Mouse (Mus musculus): ENCODE results near the gene Bmp4. TPM values are rescaled to one million over a fixed set of nuclear protein-coding genes. Genes with fewer than 3 reads are reported as not detected.

Bmp4 gene
- polyA plus RNA-seq (2012; rRNA removed): 28.0 and 35.0 TPM in 2 replicates

DNA sequence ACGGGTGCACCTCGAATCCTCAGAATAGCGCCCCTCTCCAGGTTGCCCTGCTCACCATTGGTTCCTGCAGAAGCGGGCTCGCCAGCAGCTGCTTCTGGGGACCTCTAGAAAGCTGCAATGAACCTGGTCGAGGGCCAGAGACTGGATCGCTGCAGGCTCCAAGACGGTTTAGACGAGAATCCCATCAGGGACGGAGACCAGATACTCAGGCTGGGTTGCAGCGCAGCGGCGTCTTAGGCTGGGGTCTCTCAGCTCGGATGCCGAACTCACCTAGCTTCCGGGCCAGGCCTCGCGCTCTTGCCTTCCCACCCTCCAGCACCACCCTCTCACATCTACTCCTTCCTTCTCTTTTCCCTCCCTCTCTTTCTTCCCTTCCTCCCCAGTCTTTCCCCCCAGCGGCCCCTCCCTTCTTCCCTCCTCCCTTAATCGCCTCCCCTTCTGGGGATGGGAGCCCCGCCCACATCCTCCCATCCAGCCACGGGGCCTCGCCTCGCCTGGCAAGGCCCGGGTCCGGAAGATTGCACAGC is at the start of gene Bmp4:
Gene Bmp4 (minus strand): TSS at position 421 of the 527 bp plus-strand sequence.
- no peak for DNase-seq (ENCODE audit: low read depth)

DNA sequence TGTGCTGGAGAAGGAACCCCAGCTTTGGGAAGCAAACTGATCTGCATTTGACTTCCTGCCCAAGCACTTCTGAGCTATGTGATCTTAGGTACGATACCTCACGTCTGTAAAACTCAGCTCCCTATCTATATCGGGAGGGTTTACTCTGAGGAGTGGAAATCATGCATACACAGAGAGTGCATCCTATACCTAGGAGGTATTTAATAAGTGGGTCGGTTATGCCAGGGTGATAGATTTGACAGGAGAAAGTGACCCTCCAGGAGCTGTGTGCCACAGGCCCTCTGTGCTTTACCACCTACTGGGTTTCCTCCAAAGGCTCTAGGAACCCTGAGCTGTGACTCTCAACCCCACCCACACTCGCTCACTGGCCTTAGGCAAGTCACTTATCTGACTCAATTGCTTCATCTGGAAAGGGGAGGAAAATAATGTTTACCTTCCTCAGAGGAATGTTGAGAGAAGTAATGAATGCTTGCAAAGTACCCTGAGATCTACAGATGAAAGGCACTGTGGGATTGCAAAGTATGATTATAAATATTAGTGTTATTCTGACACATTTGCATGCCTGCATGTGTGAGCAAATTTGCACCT is 49.1 kb upstream of the Bmp4 start:
- DNase-seq (ENCODE audit: low read depth): no peak

DNA sequence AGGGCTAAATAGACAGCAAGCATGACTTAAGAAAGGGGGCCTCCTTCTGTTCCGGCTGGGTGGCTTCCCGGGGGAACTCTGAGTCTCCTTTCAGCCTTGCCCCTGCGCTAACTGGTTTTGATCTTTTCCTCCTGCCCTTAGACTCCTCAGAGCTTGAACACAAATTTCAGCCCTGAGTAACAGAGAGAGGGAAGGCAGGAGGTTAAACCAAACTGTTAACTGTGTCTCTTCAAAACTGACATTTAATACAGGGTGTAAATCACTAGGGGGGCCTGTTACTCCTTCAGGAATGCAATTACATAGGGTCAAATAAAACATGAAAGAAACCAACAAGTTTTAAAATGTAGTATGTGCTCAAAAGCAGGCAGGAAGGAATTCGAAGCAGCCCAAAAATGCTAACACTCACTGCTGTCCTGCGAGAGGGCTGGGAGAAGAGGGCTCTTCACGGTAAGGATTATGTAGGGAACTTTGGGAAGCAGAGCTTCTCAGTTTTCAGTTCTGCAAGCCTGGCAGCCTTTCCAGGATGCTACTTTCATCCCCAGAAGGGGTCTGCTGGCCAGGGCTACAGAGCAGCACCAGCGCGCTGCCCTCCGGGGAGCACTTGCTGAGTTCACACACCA is 46.1 kb upstream of the Bmp4 start:
- DNase-seq (ENCODE audit: low read depth): no peak

DNA sequence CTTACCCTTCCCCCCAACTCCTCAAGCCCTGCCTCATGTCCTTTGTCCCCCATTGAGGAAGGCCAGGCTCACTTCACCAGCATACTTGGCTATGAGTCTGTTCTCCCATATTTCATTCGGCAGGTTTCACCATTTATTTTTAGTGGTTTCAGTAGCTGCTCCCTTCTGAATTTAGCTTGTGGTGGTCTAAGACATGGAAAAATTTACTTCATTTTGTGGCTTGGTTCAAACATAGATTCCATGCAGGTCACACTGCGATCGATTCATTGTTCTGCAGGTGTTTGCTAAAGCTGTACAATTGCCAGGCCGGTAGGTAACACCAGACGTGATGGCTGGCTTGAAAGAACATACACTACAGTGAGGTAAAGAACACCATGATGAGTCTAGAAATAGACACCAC is 39.8 kb upstream of the Bmp4 start:
- DNase-seq (ENCODE audit: low read depth): no peak

DNA sequence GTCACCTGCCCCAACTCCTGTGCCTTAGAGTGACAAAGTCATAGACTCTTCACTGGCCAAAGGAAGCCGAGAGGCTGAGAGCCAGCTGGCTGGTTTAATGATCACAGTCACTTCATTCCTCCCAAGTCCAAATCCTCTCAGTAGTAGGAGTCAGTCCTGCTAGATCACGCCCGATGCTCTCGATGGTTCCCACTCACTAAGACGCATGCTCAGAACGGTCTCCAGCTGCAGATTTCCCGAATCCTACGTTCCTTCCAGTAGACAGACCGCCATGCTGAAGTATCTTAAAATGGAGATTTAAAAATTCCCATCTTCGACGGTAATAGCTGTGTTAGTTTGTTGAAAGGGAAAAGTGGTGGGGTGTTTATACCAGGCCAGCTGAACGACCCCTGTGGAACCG is 36.8 kb upstream of the Bmp4 start:
- DNase-seq (ENCODE audit: low read depth): no peak

DNA sequence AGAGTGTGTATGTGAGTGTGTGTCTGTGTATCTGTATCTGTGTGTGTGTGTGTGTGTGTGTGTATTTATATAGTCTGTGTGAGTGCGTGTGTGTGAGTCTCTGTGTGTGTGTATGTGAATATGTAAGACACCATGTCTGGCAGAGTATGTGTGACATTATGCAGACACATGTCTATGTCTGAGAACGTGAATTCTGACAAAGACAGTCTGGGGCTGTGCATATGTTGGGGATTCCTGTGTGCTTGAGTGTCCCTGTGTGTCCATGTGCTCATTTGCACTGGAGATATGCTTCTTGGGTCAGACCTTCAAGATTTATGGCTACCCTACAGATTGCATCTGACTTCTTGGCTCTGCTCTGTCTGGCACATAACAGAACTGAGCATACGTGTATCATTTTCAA is 31.4 kb upstream of the Bmp4 start:
- no peak for DNase-seq (ENCODE audit: low read depth)

DNA sequence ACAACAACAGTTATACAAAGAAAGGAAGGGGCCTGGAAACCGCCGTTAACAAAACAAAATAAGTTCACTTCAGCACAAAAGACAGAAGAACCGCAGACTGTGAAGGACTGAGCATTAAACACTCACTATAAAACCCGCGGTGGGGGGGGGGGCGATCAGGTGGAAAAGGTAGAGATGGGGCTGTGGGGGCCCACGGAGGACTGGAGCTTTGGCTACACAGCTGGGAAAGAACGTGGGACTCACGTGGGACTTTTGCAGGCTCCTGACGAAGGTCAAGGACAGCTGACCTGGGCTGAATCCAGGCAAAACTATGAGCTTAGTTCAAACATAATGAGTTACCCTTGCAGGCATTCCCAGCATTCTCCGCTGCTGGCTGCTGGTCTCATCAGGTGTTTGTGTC is 28.8 kb upstream of the Bmp4 start:
- no peak for DNase-seq (ENCODE audit: low read depth)

DNA sequence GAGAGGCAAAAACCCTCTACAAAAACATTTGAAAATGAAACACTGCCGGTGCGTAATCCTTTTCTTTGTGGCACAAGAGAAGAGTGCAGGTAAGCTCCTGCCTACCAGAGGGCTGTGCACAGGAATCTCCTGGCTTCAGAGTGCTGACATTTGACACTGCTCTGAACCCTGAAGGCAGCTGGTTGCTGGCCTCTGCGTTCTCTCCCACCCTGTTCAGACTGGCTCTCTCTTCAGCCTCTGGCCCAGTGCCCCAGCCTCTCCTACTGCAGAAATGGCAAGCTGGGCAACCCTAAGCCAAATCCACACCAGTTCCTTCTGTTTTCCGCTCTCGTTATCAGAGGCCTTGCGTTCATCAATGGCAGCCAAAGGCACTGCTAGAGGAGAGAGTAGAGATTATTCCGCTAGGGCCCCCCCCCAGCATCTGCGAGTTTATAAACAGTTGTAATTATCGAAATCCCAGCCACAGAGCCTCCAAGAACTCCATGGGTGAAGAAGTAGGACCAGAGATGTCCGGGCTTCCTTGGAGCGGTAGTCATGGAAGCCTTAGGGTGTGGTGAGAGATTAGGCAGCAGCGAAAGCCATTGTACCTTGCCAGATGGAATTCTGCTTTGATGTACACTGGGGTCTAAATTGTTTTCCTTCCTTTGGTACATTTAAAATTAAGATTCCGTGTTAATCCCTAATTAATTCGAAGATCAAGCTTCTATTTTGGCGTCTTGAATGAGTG is 28.1 kb upstream of the Bmp4 start:
- no peak for DNase-seq (ENCODE audit: low read depth)

DNA sequence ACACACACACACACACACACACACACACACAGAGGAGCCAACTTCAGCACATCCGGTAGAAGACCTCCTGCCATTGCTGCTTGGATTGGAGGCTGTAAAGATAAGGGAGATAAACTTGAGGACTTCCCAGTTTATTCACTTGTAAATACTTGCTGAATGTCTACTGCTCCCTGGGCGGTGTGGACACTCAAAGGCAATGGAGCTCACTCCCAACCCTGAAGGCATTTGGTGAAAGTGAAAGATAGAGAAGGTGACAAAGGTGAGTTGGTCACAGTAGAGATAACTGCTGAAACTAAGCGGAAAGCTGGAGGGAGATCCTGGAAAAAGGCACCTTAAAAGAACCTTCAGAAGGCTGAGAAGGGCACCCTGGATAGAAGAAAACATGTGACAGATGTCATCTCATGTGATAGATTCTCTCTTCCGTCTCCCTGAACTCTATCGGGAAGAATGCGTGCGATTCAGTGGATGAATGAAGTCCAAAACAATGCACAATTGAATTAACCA is 22.1 kb upstream of the Bmp4 start:
- DNase-seq (ENCODE audit: low read depth): no peak

DNA sequence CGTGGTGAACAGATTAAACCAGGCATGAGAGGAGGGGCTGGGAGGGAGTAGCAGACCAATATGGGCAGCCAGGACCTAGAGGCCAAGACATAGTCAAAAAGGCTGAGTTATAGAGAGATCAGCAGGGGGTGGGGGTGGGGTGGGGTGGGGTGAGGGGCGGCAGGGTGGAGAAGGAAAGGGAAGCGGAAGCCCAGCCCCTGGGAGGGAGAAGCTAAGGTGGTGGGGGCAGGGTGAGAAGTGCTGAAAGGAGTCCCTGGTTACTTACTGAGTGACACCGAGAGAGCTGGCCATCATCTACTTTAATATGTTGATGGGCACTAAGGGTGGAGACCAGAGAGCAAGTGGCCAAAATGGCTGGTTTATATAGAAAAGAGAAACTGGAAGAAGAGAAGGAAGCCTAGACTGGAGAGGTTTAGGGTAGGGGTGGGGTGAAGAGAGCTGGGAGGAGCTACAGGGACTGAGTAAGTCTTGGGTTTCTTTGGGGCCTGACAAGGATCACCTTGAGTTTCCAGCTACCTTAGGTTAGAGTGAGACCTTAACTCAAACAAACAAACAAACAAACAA is 20.2 kb upstream of the Bmp4 start:
- DNase-seq (ENCODE audit: low read depth): no peak

DNA sequence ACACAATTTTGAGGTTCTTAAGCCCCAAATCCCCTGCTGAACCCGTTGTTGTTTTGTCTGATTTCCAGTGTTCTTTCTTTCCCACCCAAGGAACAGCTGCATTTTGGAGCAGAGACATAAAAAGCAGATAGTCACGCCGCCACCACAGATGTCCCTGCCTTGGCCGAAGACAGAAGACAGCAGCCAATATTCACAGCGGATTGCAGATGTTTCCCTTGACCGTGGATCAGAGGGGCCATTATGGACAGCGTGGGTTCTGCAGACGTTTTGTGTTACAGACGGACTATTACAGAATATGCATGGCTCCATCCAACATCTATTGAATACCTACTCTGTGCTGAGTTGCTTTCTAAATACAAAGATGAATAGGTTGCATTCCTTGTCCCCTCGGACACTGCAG is 18.5 kb upstream of the Bmp4 start:
- DNase-seq (ENCODE audit: low read depth): no peak

DNA sequence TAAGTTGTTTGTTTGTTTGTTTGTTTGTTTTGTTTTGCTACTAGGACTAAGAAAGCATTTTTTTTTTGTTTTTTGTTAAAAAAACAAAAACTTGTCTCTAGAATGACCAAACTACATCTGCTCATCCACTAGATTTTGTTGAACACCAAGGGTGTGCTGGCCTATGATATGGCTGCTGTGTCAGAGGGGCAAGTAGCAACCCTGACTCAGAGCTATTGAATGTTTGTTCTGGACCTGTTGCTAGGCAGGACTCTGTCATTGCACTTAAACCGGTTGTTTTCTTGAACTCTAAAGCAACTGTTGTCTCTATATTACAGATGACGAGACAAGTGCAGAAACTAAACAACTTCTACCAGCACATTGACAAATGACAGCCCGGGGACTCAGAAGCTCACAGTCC is 17.9 kb upstream of the Bmp4 start:
- DNase-seq (ENCODE audit: low read depth): no peak

DNA sequence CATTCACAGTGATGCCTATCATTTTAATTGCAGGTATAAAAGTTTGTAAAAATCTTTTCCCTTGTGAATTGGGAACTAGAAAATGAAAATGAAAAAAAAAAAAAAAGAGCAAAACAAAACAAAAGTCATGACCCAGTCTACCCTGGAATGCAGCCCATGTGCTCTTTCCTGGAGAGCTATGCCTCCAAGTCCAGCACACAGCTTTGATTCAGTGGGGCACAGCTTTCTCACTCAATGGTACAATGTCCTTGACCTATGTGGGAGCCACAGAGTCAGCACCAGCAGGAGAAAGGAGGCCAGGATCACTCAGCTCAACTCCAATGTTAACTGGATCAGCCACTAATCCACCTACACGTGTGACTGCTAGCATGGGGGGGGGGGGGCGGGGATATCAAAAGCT is 9.5 kb upstream of the Bmp4 start:
- no peak for DNase-seq (ENCODE audit: low read depth)

DNA sequence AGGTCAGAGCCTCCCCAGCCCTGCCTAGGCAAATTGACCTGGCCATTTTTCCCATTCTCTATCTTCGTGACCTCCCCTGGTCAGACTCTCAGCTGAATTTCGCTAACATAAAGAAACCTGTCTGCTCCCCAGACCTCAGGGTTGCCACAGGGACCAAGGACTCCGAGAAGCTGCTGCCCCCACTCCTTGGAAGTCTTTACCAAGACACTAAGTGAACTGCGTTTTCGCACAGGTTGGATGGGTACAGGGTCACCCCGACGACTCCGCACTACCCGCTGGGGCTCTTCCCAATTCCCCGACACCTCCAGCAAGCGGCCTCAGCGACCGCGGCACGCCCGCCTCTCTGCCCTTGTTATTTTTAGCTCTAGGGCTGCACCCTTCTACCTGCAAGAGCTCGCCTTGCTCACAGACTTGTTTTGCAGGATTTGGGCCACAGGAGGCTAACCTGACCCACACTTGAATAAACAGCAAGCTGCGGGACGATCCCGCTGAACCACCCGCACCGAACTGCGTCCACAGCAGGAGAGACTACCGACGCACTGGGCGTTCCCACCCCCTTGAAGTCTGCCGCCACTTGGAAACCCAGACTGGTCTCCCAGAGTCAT is 7.7 kb upstream of the Bmp4 start:
- no peak for DNase-seq (ENCODE audit: low read depth)

DNA sequence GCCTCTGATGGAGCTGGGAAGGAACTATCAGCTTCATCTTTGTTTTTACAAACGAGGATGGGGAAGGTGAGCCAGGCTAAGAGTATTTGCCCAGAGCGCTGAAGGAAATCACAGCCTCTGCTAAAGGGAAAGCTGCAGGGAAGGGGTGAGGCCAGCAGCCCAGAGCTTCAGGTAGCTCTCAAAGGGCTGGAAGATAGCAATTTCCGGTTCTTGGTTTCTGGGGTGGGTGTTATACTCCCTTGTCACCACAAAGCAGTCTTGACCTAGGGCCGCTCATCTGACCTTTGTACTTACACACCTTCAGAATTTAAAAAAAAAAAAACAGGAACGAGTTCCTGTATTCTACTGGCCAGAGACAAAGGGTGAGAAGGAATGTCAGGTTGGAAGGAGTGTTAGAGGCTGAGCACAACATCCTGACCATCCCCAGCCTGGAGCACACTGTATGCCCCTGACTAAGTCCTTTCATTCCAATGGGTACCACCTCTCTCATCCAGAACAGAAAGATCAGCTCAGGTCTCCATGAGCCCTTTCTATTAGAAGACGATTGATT is 1.2 kb upstream of the Bmp4 start:
- no peak for DNase-seq (ENCODE audit: low read depth)

DNA sequence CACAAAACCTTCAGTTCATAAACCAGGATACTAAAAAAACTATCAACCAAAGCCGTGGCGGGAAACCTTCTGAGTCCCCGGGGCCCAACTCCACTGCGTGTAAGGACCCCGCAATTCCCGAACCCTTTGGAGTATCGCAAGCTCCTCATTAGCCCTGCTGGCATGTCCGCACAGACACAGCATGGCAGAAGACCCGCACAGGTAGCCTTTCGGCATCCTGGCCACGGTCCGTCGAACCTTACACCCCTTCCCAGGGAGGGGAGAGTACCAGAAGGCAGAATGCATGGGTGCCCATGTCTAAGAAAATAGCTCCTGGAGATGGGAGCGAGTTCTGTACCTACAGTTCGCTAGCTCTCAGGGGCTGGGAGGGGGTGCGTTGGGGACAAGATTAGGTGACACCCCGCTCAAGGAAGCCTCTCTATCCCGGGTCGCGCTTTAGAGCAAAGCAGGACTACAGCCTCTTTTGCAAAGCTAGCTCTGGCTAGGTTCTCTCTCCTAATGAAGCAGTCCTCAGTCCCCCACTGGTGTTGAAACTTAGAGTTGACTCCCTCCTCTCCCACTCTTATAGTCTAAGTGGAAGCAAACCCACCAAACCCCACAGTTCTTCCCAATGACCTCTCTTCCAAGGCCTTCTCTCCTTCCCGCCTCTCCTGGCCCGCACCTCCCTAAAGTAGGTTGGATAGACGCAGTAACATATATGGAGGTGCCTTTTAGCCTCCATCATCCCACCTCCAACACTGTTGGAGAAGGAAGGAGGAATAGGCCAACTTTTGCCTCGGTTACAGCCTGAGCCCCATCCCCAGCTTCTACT is 826 bp downstream of the Bmp4 start:
- no peak for DNase-seq (ENCODE audit: low read depth)

DNA sequence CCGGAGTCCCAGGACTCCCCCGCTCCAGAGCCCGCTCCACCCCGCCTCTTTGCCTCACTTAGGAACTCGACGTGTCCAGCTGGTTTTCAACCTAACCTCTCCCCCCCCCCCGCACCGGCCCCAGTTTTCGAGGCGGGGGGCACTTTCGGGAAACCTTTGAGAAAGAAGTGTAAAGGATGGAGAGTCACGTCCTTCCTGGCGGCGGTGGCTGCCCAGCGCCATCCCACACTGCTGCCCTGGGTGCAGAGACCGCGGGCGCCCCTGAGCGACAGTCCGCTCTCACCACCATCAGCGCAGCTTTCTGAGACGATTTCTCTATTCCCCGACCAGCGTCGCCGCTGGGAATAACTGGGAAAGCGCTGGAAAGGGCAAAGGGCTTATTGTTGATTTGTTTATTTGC is 1.8 kb downstream of the Bmp4 start:
- DNase-seq (ENCODE audit: low read depth): no peak

DNA sequence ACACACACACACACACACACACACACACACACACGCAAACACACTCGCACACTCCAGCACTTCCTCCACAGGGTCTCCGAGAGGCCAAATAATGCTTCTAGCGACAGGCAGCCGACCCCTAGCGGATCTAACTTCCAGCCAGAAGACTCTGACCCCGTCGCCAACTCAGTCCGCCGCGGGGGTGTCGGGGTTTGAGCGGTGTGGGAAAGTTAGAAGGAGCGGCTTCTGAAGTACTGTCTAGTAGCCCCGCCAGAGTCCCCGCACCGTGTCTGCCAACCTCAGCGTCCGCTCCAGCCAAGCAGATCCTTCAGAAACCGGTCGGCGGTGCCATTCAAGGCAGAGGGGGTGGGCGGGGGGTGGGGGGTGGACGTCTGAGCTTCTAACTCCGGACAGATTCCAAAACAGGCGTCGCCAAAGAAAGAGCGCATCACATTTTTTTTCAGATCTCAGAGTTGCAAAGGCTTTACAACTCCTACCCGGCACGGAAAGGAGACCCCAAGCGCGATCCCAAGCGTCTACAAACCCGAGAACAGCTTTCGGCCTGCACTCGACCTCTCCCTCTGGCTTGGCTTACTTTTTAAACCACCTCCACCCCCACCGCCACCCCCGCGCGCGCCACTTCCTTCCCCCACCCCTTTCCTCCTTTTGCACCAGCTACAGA is 2.5 kb downstream of the Bmp4 start:
- DNase-seq (ENCODE audit: low read depth): no peak

DNA sequence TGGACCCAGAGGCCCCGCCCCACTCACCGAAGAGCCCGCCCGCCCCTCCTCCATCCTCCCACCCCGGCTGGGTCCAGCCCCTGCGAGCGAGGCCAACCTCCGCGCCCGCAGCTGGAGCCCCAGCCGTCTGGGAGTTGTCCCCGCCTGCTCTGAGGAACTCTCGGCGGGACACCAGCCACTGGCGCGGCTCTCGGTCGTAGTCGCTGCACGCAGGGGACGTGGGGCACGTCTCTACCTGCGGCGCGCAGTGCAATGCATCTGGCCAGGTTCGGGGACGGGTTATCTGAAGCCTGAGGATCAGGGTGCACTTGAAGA is 3.2 kb downstream of the Bmp4 start:
- DNase-seq (ENCODE audit: low read depth): no peak

DNA sequence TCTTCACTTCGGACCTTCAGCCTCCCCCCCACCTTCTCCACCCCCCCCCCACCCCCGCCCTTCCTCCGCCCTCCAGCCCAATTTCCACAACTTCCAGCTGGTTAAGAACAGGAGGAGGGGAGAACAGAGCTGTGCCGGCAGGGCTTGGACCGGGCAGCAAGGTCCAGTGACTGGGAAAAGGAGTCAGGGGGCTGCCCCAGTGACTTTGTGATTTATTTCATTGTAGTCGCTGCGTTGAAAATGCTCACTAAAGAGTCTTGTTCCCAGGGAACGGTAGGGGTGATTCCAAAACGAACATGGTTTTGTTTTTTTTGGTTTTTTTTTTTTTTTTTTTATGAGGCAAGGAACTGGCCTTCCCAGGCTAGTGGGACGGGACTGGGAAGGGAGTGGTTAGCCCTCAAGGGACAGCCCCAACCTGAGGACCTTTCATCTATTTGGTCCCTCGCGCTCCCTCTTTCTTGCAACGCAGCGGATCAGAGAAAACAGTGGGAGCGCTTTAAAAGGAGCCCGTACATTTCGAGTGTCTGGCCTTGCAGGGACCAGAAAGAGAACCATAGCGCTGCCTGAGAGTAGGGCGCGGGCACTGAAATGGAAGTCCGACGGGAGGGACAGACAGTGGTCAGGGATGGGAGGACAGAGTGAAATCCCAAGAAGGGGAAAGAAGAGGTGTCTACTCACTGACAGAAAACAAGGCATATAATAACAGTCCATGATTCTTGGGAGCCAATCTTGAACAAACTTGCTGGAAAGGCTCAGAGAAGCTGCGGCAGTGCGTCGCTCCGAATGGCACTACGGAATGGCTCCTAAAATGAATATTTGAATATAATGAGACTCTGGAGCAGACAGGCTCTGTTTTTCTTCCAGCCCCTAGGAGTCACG is 3.8 kb downstream of the Bmp4 start:
- no peak for DNase-seq (ENCODE audit: low read depth)

Measured in gonadal fat pad, adult 2 months (tissue).